18 mouse cellular contexts compared by ENCODE assay signal in the genomic region with DNA sequence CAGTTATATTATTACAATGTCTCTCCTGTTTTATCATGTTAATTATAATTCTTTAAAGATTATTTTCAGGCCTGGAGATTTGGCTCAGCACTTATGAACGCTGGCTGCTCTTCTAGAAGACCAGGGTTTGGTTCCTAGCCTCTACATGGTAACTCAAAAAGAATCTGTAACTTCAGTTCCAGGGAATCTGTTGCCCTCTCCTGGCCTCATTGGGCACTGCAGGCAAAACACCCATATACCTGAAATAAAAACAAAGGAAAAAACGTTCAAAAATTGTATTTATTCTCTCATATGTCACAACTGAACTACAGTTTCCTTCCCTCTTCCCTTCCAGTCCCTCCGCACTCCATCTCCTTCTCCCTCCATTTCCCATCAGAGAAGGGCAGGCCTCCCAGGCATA.
DNase-seq lines count a peak whose midpoint lies in the region; ATAC-seq and TF ChIP-seq lines count a peak whose summit lies in the region.
"Had no signal": no experiment of that assay in that cellular context is flagged by ENCODE, and none has a peak within 500 bp of the region (broad histone marks: within the 10 kb centered on the region; RNA-seq: fewer than 3 reads in every experiment).

No protein-coding gene starts in this region.

- ATAC-seq in erythroid progenitor cell, adult 5-6 weeks (replicated peaks; ENCODE audit: low FRiP score, poor library complexity, severe bottlenecking) = no peak
- ATAC-seq: activated CD4-positive, CD25-positive, alpha-beta regulatory T cell, adult 4 months; forebrain, embryonic 14.5 days had no signal

- TF ChIP-seq POLR2A in small intestine, adult 2 months (IDR thresholded peaks at IDR 0.05; ENCODE audit: low read depth, low read length) = no peak

- H3K36me3 ChIP-seq in ES-E14 (ENCODE audit: control insufficient read depth, insufficient read depth, low read length, poor library complexity, severe bottlenecking) = no peaks in the 10 kb centered on the region
- H3K36me3 ChIP-seq in small intestine, adult 2 months (ENCODE audit: control insufficient read depth, insufficient read depth, low read length) = no peaks in the 10 kb centered on the region
- H3K36me3 ChIP-seq: embryonic facial prominence, embryonic 13.5 days; neural tube, embryonic 15.5 days had no signal

- WGBS in small intestine, adult 2 months = 64% methylated on average over 3 of the region's 3 CpGs

- in situ Hi-C loops in ES-E14 (cut with MboI; ENCODE audit: low sequenced_read_pairs in 2 of 2, unreplicated experiment in 2 of 2) = no loop called here

- peak; percentile 12 for DNase-seq in adrenal gland, postnatal 14 days
- DNase-seq in adrenal gland, postnatal 25 days = no peak
- no peak for DNase-seq in layer of hippocampus, adult 2 months (ENCODE audit: low spot score in 2 of 2)
- DNase-seq in layer of hippocampus, postnatal 36 days = no peak
- no peak for DNase-seq in ES-E14 (ENCODE audit: low read depth, low spot score)
- DNase-seq in Muller cell, postnatal 12 days (ENCODE audit: inconsistent ontology term) = no peak
- DNase-seq: cerebellum, adult 9-11 months; heart, postnatal 36 days; kidney, adult 18-20 months; layer of hippocampus, adult 9-11 months; lung, postnatal 4 days; right cerebral cortex, adult 18-20 months had no signal

- no peak overlapping the region for H3K9ac ChIP-seq in ES-E14 (ENCODE audit: insufficient read depth, low read depth, low read length, poor library complexity, severe bottlenecking)
- H3K9ac ChIP-seq: embryonic facial prominence, embryonic 13.5 days; neural tube, embryonic 15.5 days had no signal

- no peak overlapping the region for H3K4me3 ChIP-seq in layer of hippocampus, adult 2 months
- H3K4me3 ChIP-seq in ES-E14 (ENCODE audit: insufficient read depth in 1 of 2, low read depth in 1 of 2, low read length in 2 of 2, poor library complexity in 1 of 2, severe bottlenecking in 1 of 2) = no peak overlapping the region
- no peak overlapping the region for H3K4me3 ChIP-seq in small intestine, adult 2 months (ENCODE audit: low read depth, low read length)
- H3K4me3 ChIP-seq: embryonic facial prominence, embryonic 13.5 days; neural tube, embryonic 15.5 days had no signal

- no peaks in the 10 kb centered on the region for H3K9me3 ChIP-seq in ES-E14 (ENCODE audit: control insufficient read depth, insufficient read depth, low read depth, low read length)
- H3K9me3 ChIP-seq: neural tube, embryonic 15.5 days had no signal

- no peaks in the 10 kb centered on the region for H3K27me3 ChIP-seq in small intestine, adult 2 months (ENCODE audit: control insufficient read depth, insufficient read depth, low read length)
- H3K27me3 ChIP-seq: embryonic facial prominence, embryonic 13.5 days; neural tube, embryonic 15.5 days had no signal

- peaks cover 7 to 11% of the 10 kb centered on the region in 2 experiments for H3K4me1 ChIP-seq in ES-E14 (ENCODE audit: control insufficient read depth in 2 of 2, insufficient read depth in 2 of 2, low read length in 2 of 2, poor library complexity in 1 of 2)
- H3K4me1 ChIP-seq in small intestine, adult 2 months (ENCODE audit: control insufficient read depth, insufficient read depth, insufficient read length, low read length) = peaks cover 8% of the 10 kb centered on the region; the same call in 1 of the 2 replicates

- H3K27ac ChIP-seq in layer of hippocampus, adult 2 months = no peak overlapping the region
- H3K27ac ChIP-seq in ES-E14 (ENCODE audit: insufficient read depth, low read depth, low read length, poor library complexity, severe bottlenecking) = no peak overlapping the region
- no peak overlapping the region for H3K27ac ChIP-seq in small intestine, adult 2 months (ENCODE audit: insufficient read depth, low read depth, low read length)
- H3K27ac ChIP-seq: embryonic facial prominence, embryonic 13.5 days; neural tube, embryonic 15.5 days had no signal

- TF ChIP-seq CTCF in layer of hippocampus, adult 2 months (conservative IDR thresholded peaks at IDR 0.05) = peak; percentile 69
- 0 out of 2 replicates have a peak, but pooled peaks have one; percentile 9 for TF ChIP-seq CTCF in small intestine, adult 2 months (IDR thresholded peaks at IDR 0.05; ENCODE audit: extremely low read depth, insufficient read length, insufficient replicate concordance, low read depth, low read length)

TF ChIP-seq in ES-E14, 5 proteins besides CTCF, POLR2A, EP300 and RAD21:
- peak; percentile 53; the same call in 1 of the 2 replicates for TF ChIP-seq ZC3H11A (IDR thresholded peaks at IDR 0.05; ENCODE audit: borderline replicate concordance, low read depth, low read length)
- no peak for TF ChIP-seq HCFC1 (IDR thresholded peaks at IDR 0.05; ENCODE audit: borderline replicate concordance, insufficient read depth, low read length)
TF ChIP-seq in ES-E14: peak in this region for 1.
